Mouse (Mus musculus) midbrain, embryonic 14.5 days (tissue): ENCODE results near the gene Hrct1. TPM values are rescaled to one million over a fixed set of nuclear protein-coding genes. Genes with fewer than 3 reads are reported as not detected.

Source experiments
- ATAC-seq: fragments of 200-750 bp; cut with Nextera tagmentation; 2 replicates; pipeline ENCODE4 v1.8.0; 2017; ENCODE audit warnings: moderate number of reproducible peaks, moderate library complexity; ENCODE audit not compliant: low FRiP score, low TSS enrichment
- DNase-seq: peaks from one replicate; pipeline ENCODE4 v3.0.0-alpha.2; 2015
- H3K27ac ChIP-seq: fragments of 300-500 bp; sonication (generic); replicated peaks from 2 replicates; pipeline ENCODE4 v1.5.1; 2014; ENCODE audit warnings: mild to moderate bottlenecking, low read depth, low read length, moderate library complexity
- H3K27me3 ChIP-seq: fragments of 300-500 bp; sonication (generic); 2 replicates; pipeline ENCODE4 v1.6.1; 2014; ENCODE audit warnings: low read length, control low read depth, mixed read lengths; ENCODE audit not compliant: control insufficient read depth, insufficient read depth
- H3K36me3 ChIP-seq: fragments of 300-500 bp; sonication (generic); 2 replicates; pipeline ENCODE4 v1.6.1; 2014; ENCODE audit warnings: low read length, control low read depth; ENCODE audit not compliant: control insufficient read depth, insufficient read depth
- H3K4me1 ChIP-seq: fragments of 300-500 bp; sonication (generic); 2 replicates; pipeline ENCODE4 v1.6.1; 2014; ENCODE audit warnings: mild to moderate bottlenecking, antibody characterized with exemption, low read length, control low read depth; ENCODE audit not compliant: control insufficient read depth, insufficient read depth
- H3K4me2 ChIP-seq: fragments of 300-500 bp; sonication (generic); 2 replicates; pipeline ENCODE4 v1.6.1; 2014; ENCODE audit warnings: mild to moderate bottlenecking, low read length, moderate library complexity
- H3K4me3 ChIP-seq: fragments of 300-500 bp; sonication (generic); replicated peaks from 2 replicates; pipeline ENCODE4 v1.5.1; 2014; ENCODE audit warnings: low read depth, low read length
- H3K9ac ChIP-seq: fragments of 300-500 bp; sonication (generic); replicated peaks from 2 replicates; pipeline ENCODE4 v1.6.1; 2014; ENCODE audit warnings: mild to moderate bottlenecking, low read length, moderate library complexity
- H3K9me3 ChIP-seq: fragments of 300-500 bp; sonication (generic); 2 replicates; pipeline ENCODE4 v1.6.1; 2016; ENCODE audit warnings: low read length, control low read depth, mixed read lengths; ENCODE audit not compliant: control insufficient read depth
- WGBS: fragments of 180-500 bp; shearing (Covaris S2); extraction: QIAGEN DNeasy Blood & Tissue Kit; methylation state at CpG from one replicate; pipeline ENCODE4 v1.1.7; 2014; 5-methylcytosine and 5-hydroxymethylcytosine counted together
- polyA plus RNA-seq: library from polyadenylated mRNA; unstranded; fragments of >200 nt; fragmentation: Nextera tagmentation; extraction: Ambion mirVana; gene quantifications from 2 replicates; pipeline ENCODE4 v1.2.1, GENCODE M21; 2014

Hrct1 gene
- polyA plus RNA-seq, 1 experiment from 2014 or later: 0.20 TPM

GRCm38 (mm10) chr4:43700707-43701106 is 26.3 kb upstream of the Hrct1 start, which contains the start of gene Olfr70:
Gene Olfr70 (minus strand): TSS chr4:43700807.
- H3K9me3 ChIP-seq: no peaks in the 10 kb centered on the region
- 90% methylated on average over 6 of the region's 6 CpGs for WGBS
- H3K27ac ChIP-seq: no peak within 1 kb of the TSS
- no peak for ATAC-seq
- H3K36me3 ChIP-seq: no peaks in the 10 kb centered on the region
- no peak within 1 kb of the TSS for H3K4me3 ChIP-seq
- H3K4me2 ChIP-seq: no peak within 1 kb of the TSS
- no peak for DNase-seq
- no peaks in the 10 kb centered on the region for H3K4me1 ChIP-seq
- no peaks in the 10 kb centered on the region for H3K27me3 ChIP-seq
- H3K9ac ChIP-seq: no peak within 1 kb of the TSS

GRCm38 (mm10) chr4:43703439-43703838 is 23.5 kb upstream of the Hrct1 start:
- Histone ChIP-seq H3K4me2 (no peak overlapping the region), H3K4me3 (no peak overlapping the region), H3K27ac (no peak overlapping the region), H3K9me3 (no peaks in the 10 kb centered on the region), H3K36me3 (no peaks in the 10 kb centered on the region), H3K4me1 (no peaks in the 10 kb centered on the region), H3K9ac (no peak overlapping the region), H3K27me3 (no peaks in the 10 kb centered on the region)
- no peak for ATAC-seq
- 80% methylated on average over 6 of the region's 6 CpGs for WGBS
- no peak for DNase-seq

GRCm38 (mm10) chr4:43703851-43704250 is 23.1 kb upstream of the Hrct1 start:
- no peak overlapping the region for H3K9ac ChIP-seq
- no peak overlapping the region for H3K27ac ChIP-seq
- H3K4me2 ChIP-seq: no peak overlapping the region
- H3K27me3 ChIP-seq: no peaks in the 10 kb centered on the region
- H3K4me3 ChIP-seq: no peak overlapping the region
- no peaks in the 10 kb centered on the region for H3K9me3 ChIP-seq
- DNase-seq (no peak), ATAC-seq (no peak)
- H3K4me1 ChIP-seq: no peaks in the 10 kb centered on the region
- 63% methylated on average over 8 of the region's 8 CpGs for WGBS
- no peaks in the 10 kb centered on the region for H3K36me3 ChIP-seq

GRCm38 (mm10) chr4:43705991-43706390 is 21.0 kb upstream of the Hrct1 start:
- no peak for DNase-seq
- WGBS: 90% methylated on average over 13 of the region's 13 CpGs

GRCm38 (mm10) chr4:43709869-43710268 is 17.1 kb upstream of the Hrct1 start, which contains the start of gene Olfr71:
Gene Olfr71 (minus strand): TSS chr4:43710255.
- no peaks in the 10 kb centered on the region for H3K27me3 ChIP-seq
- WGBS: 77% methylated on average over 6 of the region's 6 CpGs
- no peaks in the 10 kb centered on the region for H3K4me1 ChIP-seq
- no peak within 1 kb of the TSS for H3K9ac ChIP-seq
- no peak for ATAC-seq
- H3K36me3 ChIP-seq: no peaks in the 10 kb centered on the region
- no peak within 1 kb of the TSS for H3K27ac ChIP-seq
- H3K4me2 ChIP-seq: no peak within 1 kb of the TSS
- no peak for DNase-seq
- no peaks in the 10 kb centered on the region for H3K9me3 ChIP-seq
- H3K4me3 ChIP-seq: no peak within 1 kb of the TSS

More at GRCm38 (mm10) chr4:43705991-43706390, 21.0 kb upstream of the Hrct1 start:
- no peak overlapping the region for H3K4me2 ChIP-seq
- no peaks in the 10 kb centered on the region for H3K9me3 ChIP-seq
- no peak overlapping the region for H3K4me3 ChIP-seq
- no peaks in the 10 kb centered on the region for H3K27me3 ChIP-seq
- no peaks in the 10 kb centered on the region for H3K36me3 ChIP-seq
- H3K9ac ChIP-seq: no peak overlapping the region
- H3K4me1 ChIP-seq: no peaks in the 10 kb centered on the region
- no peak overlapping the region for H3K27ac ChIP-seq
- ATAC-seq: no peak

- H3K9me3 ChIP-seq: no peaks in the 10 kb centered on the region
- ATAC-seq: no peak
- 4% methylated on average over 2 of the region's 2 CpGs for WGBS
Observed at GRCm38 (mm10) chr4:43711821-43712220, 15.2 kb upstream of the Hrct1 start.

GRCm38 (mm10) chr4:43713652-43714219 is 13.3 kb upstream of the Hrct1 start:
- Histone ChIP-seq H3K9me3 (no peaks in the 10 kb centered on the region), H3K4me3 (no peak overlapping the region), H3K36me3 (no peaks in the 10 kb centered on the region), H3K9ac (no peak overlapping the region), H3K4me2 (no peak overlapping the region), H3K27ac (no peak overlapping the region), H3K4me1 (no peaks in the 10 kb centered on the region), H3K27me3 (no peaks in the 10 kb centered on the region)
- ATAC-seq (no peak), DNase-seq (no peak)
- WGBS: 40% methylated on average over 7 of the region's 7 CpGs

More at GRCm38 (mm10) chr4:43711821-43712220, 15.2 kb upstream of the Hrct1 start:
- no peaks in the 10 kb centered on the region for H3K27me3 ChIP-seq
- no peak overlapping the region for H3K9ac ChIP-seq
- no peaks in the 10 kb centered on the region for H3K36me3 ChIP-seq
- no peaks in the 10 kb centered on the region for H3K4me1 ChIP-seq
- peak; percentile 84 for DNase-seq
- no peak overlapping the region for H3K27ac ChIP-seq
- H3K4me3 ChIP-seq: no peak overlapping the region
- no peak overlapping the region for H3K4me2 ChIP-seq

GRCm38 (mm10) chr4:43720491-43721228 is 6.3 kb upstream of the Hrct1 start:
- WGBS: 65% methylated on average over 12 of the region's 16 CpGs
- H3K36me3 ChIP-seq: no peaks in the 10 kb centered on the region
- H3K4me3 ChIP-seq: no peak overlapping the region
- no peak overlapping the region for H3K9ac ChIP-seq
- H3K4me2 ChIP-seq: no peak overlapping the region
- H3K9me3 ChIP-seq: no peaks in the 10 kb centered on the region
- DNase-seq (peak; percentile 31), ATAC-seq (no peak)
- no peaks in the 10 kb centered on the region for H3K27me3 ChIP-seq
- no peak overlapping the region for H3K27ac ChIP-seq
- H3K4me1 ChIP-seq: no peaks in the 10 kb centered on the region

GRCm38 (mm10) chr4:43722191-43722590 is 4.8 kb upstream of the Hrct1 start:
- Histone ChIP-seq H3K27me3 (no peaks in the 10 kb centered on the region), H3K4me3 (no peak overlapping the region), H3K4me1 (no peaks in the 10 kb centered on the region), H3K27ac (no peak overlapping the region), H3K36me3 (no peaks in the 10 kb centered on the region), H3K4me2 (no peak overlapping the region), H3K9ac (no peak overlapping the region), H3K9me3 (no peaks in the 10 kb centered on the region)
- 90% methylated on average over 4 of the region's 4 CpGs for WGBS
- DNase-seq (no peak), ATAC-seq (no peak)
